Mouse (Mus musculus) hindbrain, embryonic 15.5 days (tissue): ENCODE measurements around the gene Dusp19. TPM values are rescaled to one million over a fixed set of nuclear protein-coding genes. Genes with fewer than 3 reads are reported as not detected.

Experiments used
- ATAC-seq: fragments of 200-750 bp; cut with Nextera tagmentation; 2 replicates; pipeline ENCODE4 v1.8.0; 2017; ENCODE audit warnings: low read depth, moderate number of reproducible peaks, moderate TSS enrichment; ENCODE audit not compliant: low FRiP score
- H3K27ac ChIP-seq: fragments of 300-500 bp; sonication (generic); replicated peaks from 2 replicates; pipeline ENCODE4 v1.5.1; 2015; ENCODE audit warnings: mild to moderate bottlenecking, inconsistent platforms
- H3K27me3 ChIP-seq: fragments of 300-500 bp; sonication (generic); 2 replicates; pipeline ENCODE4 v1.6.1; 2015; ENCODE audit warnings: control low read depth, inconsistent platforms
- H3K36me3 ChIP-seq: fragments of 300-500 bp; sonication (generic); 2 replicates; pipeline ENCODE4 v1.6.1; 2015; ENCODE audit warnings: control low read depth, inconsistent platforms
- H3K4me1 ChIP-seq: fragments of 300-500 bp; sonication (generic); replicated peaks from 2 replicates; pipeline ENCODE4 v1.6.1; 2015; ENCODE audit warnings: control low read depth, inconsistent platforms
- H3K4me2 ChIP-seq: fragments of 300-500 bp; sonication (generic); 2 replicates; pipeline ENCODE4 v1.6.1; 2015; ENCODE audit warnings: moderate library complexity, mild to moderate bottlenecking, inconsistent platforms
- H3K4me3 ChIP-seq: fragments of 300-500 bp; sonication (generic); 2 replicates; pipeline ENCODE4 v1.5.1; 2015; ENCODE audit warnings: mild to moderate bottlenecking, inconsistent platforms
- H3K9ac ChIP-seq: fragments of 300-500 bp; sonication (generic); 2 replicates; pipeline ENCODE4 v1.6.1; 2015; ENCODE audit warnings: inconsistent platforms
- H3K9me3 ChIP-seq: fragments of 300-500 bp; sonication (generic); 2 replicates; pipeline ENCODE4 v1.6.1; 2016; ENCODE audit warnings: control low read depth, inconsistent platforms
- WGBS: fragments of 180-500 bp; shearing (Covaris S2); methylation state at CpG from one replicate; pipeline ENCODE4 v1.1.7; 2015; 5-methylcytosine and 5-hydroxymethylcytosine counted together
- microRNA counts: library from miRNA; unstranded; fragments of <30 nt; microRNA quantifications from one replicate; lab custom pipeline; 2016
- microRNA-seq: library from miRNA; unstranded; fragments of <30 nt; microRNA quantifications from one replicate; pipeline ENCODE4, GENCODE M21; 2016
- polyA plus RNA-seq: library from polyadenylated mRNA; unstranded; fragments of >200 nt; fragmentation: Nextera tagmentation; extraction: Ambion mirVana; gene quantifications from 2 replicates; pipeline ENCODE4 v1.2.1, GENCODE M21; 2015

Dusp19 gene
- polyA plus RNA-seq, 1 experiment from 2014 or later, result 16.2 TPM

DNA sequence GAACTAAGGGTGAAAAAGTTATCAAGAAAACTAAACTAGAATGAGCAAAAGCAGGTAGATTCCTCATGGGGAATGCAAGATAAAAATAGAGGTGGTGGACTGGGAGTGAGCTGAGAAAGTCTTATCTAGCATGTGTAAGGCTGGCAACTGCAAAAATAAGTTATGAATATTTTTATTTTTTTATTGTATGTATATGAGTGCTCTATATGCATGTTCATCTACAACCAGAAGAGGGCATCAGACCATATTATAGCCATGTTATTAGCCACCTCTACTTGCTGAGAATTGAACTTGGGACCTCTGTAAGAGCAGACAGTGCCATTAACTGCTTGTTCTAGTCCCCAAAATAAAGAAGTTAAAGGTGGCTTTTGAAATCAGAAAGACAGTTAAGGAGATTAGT is 44.6 kb downstream of the Dusp19 start:
- Histone ChIP-seq H3K36me3 (peaks cover 13% of the 10 kb centered on the region), H3K4me3 (no peak overlapping the region), H3K27me3 (no peaks in the 10 kb centered on the region), H3K9me3 (no peaks in the 10 kb centered on the region), H3K4me1 (no peaks in the 10 kb centered on the region), H3K9ac (no peak overlapping the region), H3K27ac (no peak overlapping the region), H3K4me2 (no peak overlapping the region)
- no peak for ATAC-seq

- Histone ChIP-seq H3K36me3 (peaks cover 9% of the 10 kb centered on the region), H3K4me2 (no peak overlapping the region), H3K27me3 (no peaks in the 10 kb centered on the region), H3K9ac (no peak overlapping the region), H3K4me1 (no peaks in the 10 kb centered on the region), H3K27ac (no peak overlapping the region), H3K4me3 (no peak overlapping the region), H3K9me3 (no peaks in the 10 kb centered on the region)
- ATAC-seq, result no peak
- 97% methylated on average over 2 of the region's 2 CpGs for whole genome bisulfite sequencing
Observed at GRCm38 (mm10) chr2:80662682-80663081, 45.8 kb downstream of the Dusp19 start.

DNA sequence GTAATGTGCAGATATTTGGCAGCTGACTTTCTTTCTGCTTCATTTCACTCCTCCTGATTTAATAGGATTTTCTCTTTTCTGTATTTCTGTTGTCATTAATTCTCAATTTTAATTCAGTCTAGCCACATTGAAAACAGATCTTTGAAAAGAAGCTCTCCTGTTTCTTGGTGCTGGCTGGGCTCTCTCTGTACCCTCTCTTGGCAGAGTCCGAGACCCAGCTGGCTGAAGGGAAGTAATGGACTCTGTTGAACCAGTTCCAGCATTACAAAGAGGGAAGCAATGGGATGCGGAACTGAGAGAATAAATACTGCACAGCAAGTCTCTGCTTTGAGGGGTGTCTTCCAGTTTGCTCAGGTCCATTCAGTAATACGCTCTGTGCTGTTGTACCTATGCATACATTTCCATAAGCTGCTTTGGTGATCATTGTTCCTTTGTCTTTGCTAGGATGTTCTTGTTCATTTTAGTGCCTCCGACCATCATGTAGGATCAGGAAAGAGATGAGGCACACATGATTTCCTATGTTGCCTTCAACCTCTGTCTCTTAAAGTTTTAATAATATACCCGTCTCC is 50.6 kb downstream of the Dusp19 start:
- H3K36me3 ChIP-seq, result peaks cover 11% of the 10 kb centered on the region; the same call in 1 of the 2 replicates
- ATAC-seq, result peak; percentile 38; the same call in 1 of the 2 replicates
- no peak overlapping the region for H3K4me2 ChIP-seq
- WGBS, result 74% methylated on average over 5 of the region's 5 CpGs
- H3K9me3 ChIP-seq, result no peaks in the 10 kb centered on the region
- H3K4me3 ChIP-seq, result no peak overlapping the region
- H3K27me3 ChIP-seq, result no peaks in the 10 kb centered on the region
- no peak overlapping the region for H3K27ac ChIP-seq
- no peaks in the 10 kb centered on the region for H3K4me1 ChIP-seq
- H3K9ac ChIP-seq, result no peak overlapping the region

- no peak overlapping the region for H3K9ac ChIP-seq
- H3K36me3 ChIP-seq, result peaks cover 6% of the 10 kb centered on the region; the same call in 1 of the 2 replicates
- H3K9me3 ChIP-seq, result no peaks in the 10 kb centered on the region
- no peak overlapping the region for H3K27ac ChIP-seq
- no peak overlapping the region for H3K4me3 ChIP-seq
- 79% methylated on average over 11 of the region's 11 CpGs for WGBS
- ATAC-seq, result no peak
- H3K4me2 ChIP-seq, result no peak overlapping the region
- no peaks in the 10 kb centered on the region for H3K4me1 ChIP-seq
- H3K27me3 ChIP-seq, result no peaks in the 10 kb centered on the region
Observed at GRCm38 (mm10) chr2:80669868-80670666, 53.2 kb downstream of the Dusp19 start.

- 95% methylated on average over 8 of the region's 8 CpGs for WGBS
Observed at GRCm38 (mm10) chr2:80678803-80679202, 62.0 kb downstream of the Dusp19 start.

More at GRCm38 (mm10) chr2:80678803-80679202, 62.0 kb downstream of the Dusp19 start:
- no peaks in the 10 kb centered on the region for H3K4me1 ChIP-seq
- no peak overlapping the region for H3K4me3 ChIP-seq
- no peak overlapping the region for H3K27ac ChIP-seq
- no peaks in the 10 kb centered on the region for H3K36me3 ChIP-seq
- no peak overlapping the region for H3K4me2 ChIP-seq
- H3K27me3 ChIP-seq, result no peaks in the 10 kb centered on the region
- no peak overlapping the region for H3K9ac ChIP-seq
- no peaks in the 10 kb centered on the region for H3K9me3 ChIP-seq
- ATAC-seq, result no peak

MicroRNAs encoded within 50 kb of the gene (microRNA counts, 519-probe panel; counts per million panel counts)
- microRNA mmu-miR-684 (lab: Ali Mortazavi, UCI), result 2,550 counts per million, percentile 41 among the panel's probes with 10 or more counts

Small RNA genes lying within 50 kb of the gene (microRNA-seq; reads per million reads assigned to microRNA genes)
- gene Mir684-1, result not detected

Other genes with a start within 250 kb of the Dusp19 start
- 12.8 and 18.5 TPM in 2 replicates for gene Frzb, start 169.4 kb upstream of the Dusp19 start, polyA plus RNA-seq
- gene Nckap1, start 35.7 kb upstream of the Dusp19 start, polyA plus RNA-seq, result 101 and 104 TPM in 2 replicates
- gene Nup35, start 191 bp downstream of the Dusp19 start, polyA plus RNA-seq, result 52.5 and 53.7 TPM in 2 replicates